Mouse (Mus musculus) brain, embryonic 14.5 days (tissue): ENCODE results near the gene Tnfrsf1a.

Experiments
- CTCF ChIP-seq: fragments of 200-500 bp; IDR thresholded peaks from 2 replicates; pipeline ENCODE4 v1.5.1; 2012; ENCODE audit warnings: inconsistent platforms, mild to moderate bottlenecking, moderate library complexity, borderline replicate concordance; ENCODE audit not compliant: insufficient read depth, insufficient read length; ENCODE audit errors: extremely low read depth
- POLR2A ChIP-seq: fragments of 200-500 bp; IDR thresholded peaks from 2 replicates; pipeline ENCODE4 v1.6.1; 2012; ENCODE audit warnings: mild to moderate bottlenecking, inconsistent platforms, borderline replicate concordance; ENCODE audit not compliant: poor library complexity, insufficient read depth, insufficient read length, severe bottlenecking; ENCODE audit errors: extremely low read depth

- TF ChIP-seq CTCF (no peak), POLR2A (no peak)
These were observed 26.4 kb upstream of the Tnfrsf1a start for GRCm38 (mm10) chr6:125322794-125323193.
